Mouse (Mus musculus) kidney, adult 2 months (tissue): ENCODE measurements around the gene Isx.

Experiments
- CTCF ChIP-seq: fragments of 200-500 bp; conservative IDR thresholded peaks from 2 replicates; pipeline ENCODE4 v1.5.1; 2011; ENCODE audit warnings: low read depth, mild to moderate bottlenecking, control low read depth, low read length, moderate library complexity, mixed read lengths; ENCODE audit not compliant: insufficient read depth, insufficient read length
- POLR2A ChIP-seq: fragments of 200-500 bp; IDR thresholded peaks from one replicate; pipeline ENCODE4 v1.6.1; 2011; ENCODE audit warnings: low read depth, low read length, control low read depth

DNA sequence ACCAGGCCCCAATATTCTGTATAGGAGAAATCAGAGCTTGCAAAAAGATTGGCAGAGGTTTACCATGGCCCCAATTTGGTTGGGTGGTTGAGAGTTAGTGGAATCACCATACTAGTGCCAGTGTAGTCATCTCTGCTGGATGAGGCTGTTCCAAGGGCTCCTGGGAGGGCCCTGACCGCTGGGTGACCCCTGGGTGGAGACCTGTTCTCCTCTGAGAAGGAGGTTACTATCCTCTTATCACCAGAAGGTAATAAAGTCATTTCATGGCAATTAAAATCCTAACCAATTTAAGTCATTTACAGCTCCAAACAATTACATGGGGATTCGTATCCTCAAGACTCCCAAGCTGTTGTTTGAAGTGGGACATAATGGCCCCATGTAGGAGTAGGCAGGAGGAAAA is 24.3 kb downstream of the Isx start:
- TF ChIP-seq CTCF (no peak), POLR2A (no peak)
